Mouse (Mus musculus): ENCODE data around the gene Smim14.

GRCm38 (mm10) chr5:65469766-65470165, 67.2 kb downstream of the Smim14 start:
- TF ChIP-seq CTCF (IDR thresholded peaks at IDR 0.05) (no peak), EP300 (IDR thresholded peaks at IDR 0.05) (no peak)
